Mouse (Mus musculus) E14TG2a.4 (cell line): Measurements from ENCODE around the gene Abr.

Source experiments
- H3K27me3 ChIP-seq: 2 replicates; pipeline ENCODE4 v1.6.1; 2014; ENCODE audit warnings: low read length, control low read depth; ENCODE audit not compliant: insufficient read depth
- H3K36me3 ChIP-seq: 2 replicates; pipeline ENCODE4 v1.6.1; 2014; ENCODE audit warnings: low read length, control low read depth; ENCODE audit not compliant: insufficient read depth
- H3K4me1 ChIP-seq: replicated peaks from 2 replicates; pipeline ENCODE4 v1.6.1; 2014; ENCODE audit warnings: low read depth, low read length, control low read depth
- H3K4me3 ChIP-seq: replicated peaks from 2 replicates; pipeline ENCODE4 v1.5.1; 2014; ENCODE audit warnings: mild to moderate bottlenecking, low read length
- H3K9me3 ChIP-seq: 2 replicates; pipeline ENCODE4 v1.6.1; 2014; ENCODE audit warnings: low read length, control low read depth
- CTCF ChIP-seq: conservative IDR thresholded peaks from 2 replicates; pipeline ENCODE4 v1.5.1; 2014; ENCODE audit warnings: low read length
- NANOG ChIP-seq: IDR thresholded peaks from 2 replicates; pipeline ENCODE4 v1.6.1; 2014; ENCODE audit warnings: borderline replicate concordance, low read length, mixed read lengths
- POU5F1 ChIP-seq: IDR thresholded peaks from 2 replicates; pipeline ENCODE4 v1.6.1; 2014; ENCODE audit warnings: low read length, borderline replicate concordance

Abr gene

GRCm38 (mm10) chr11:76537401-76537800 lies 84.7 kb downstream of the Abr start:
- Histone ChIP-seq H3K36me3 (no peaks in the 10 kb centered on the region), H3K4me3 (no peak overlapping the region), H3K27me3 (no peaks in the 10 kb centered on the region), H3K9me3 (no peaks in the 10 kb centered on the region), H3K4me1 (peaks cover 26% of the 10 kb centered on the region)
- TF ChIP-seq CTCF, result no peak
- TF ChIP-seq NANOG, result no peak
- TF ChIP-seq POU5F1, result no peak

- Histone ChIP-seq H3K9me3 (no peaks in the 10 kb centered on the region), H3K4me1 (peaks cover 31% of the 10 kb centered on the region), H3K4me3 (no peak overlapping the region), H3K27me3 (no peaks in the 10 kb centered on the region), H3K36me3 (no peaks in the 10 kb centered on the region)
- no peak for TF ChIP-seq NANOG
- TF ChIP-seq CTCF, result peak; percentile 98
Measured at GRCm38 (mm10) chr11:76536576-76537354, 85.3 kb downstream of the Abr start.

GRCm38 (mm10) chr11:76532001-76532400 lies 90.1 kb downstream of the Abr start:
- peaks cover 53% of the 10 kb centered on the region for H3K4me1 ChIP-seq
- H3K36me3 ChIP-seq, result no peaks in the 10 kb centered on the region
- H3K9me3 ChIP-seq, result no peaks in the 10 kb centered on the region
- H3K27me3 ChIP-seq, result no peaks in the 10 kb centered on the region
- TF ChIP-seq NANOG (no peak), POU5F1 (no peak)
- no peak overlapping the region for H3K4me3 ChIP-seq

- no peaks in the 10 kb centered on the region for H3K36me3 ChIP-seq
- H3K27me3 ChIP-seq, result no peaks in the 10 kb centered on the region
- peaks cover 45% of the 10 kb centered on the region for H3K4me1 ChIP-seq
- H3K9me3 ChIP-seq, result no peaks in the 10 kb centered on the region
- H3K4me3 ChIP-seq, result no peak overlapping the region
- TF ChIP-seq CTCF (no peak), NANOG (no peak), POU5F1 (no peak)
Measured at GRCm38 (mm10) chr11:76530966-76531678, 91.0 kb downstream of the Abr start.

GRCm38 (mm10) chr11:76530168-76530935 lies 91.8 kb downstream of the Abr start:
- H3K9me3 ChIP-seq, result no peaks in the 10 kb centered on the region
- no peak for TF ChIP-seq NANOG
- TF ChIP-seq CTCF, result no peak
- TF ChIP-seq POU5F1, result no peak
- no peak overlapping the region for H3K4me3 ChIP-seq
- H3K4me1 ChIP-seq, result peaks cover 41% of the 10 kb centered on the region
- H3K27me3 ChIP-seq, result no peaks in the 10 kb centered on the region
- no peaks in the 10 kb centered on the region for H3K36me3 ChIP-seq

GRCm38 (mm10) chr11:76529352-76530141 lies 92.6 kb downstream of the Abr start:
- no peaks in the 10 kb centered on the region for H3K36me3 ChIP-seq
- H3K27me3 ChIP-seq, result no peaks in the 10 kb centered on the region; the same call in 1 of the 2 replicates
- no peak for TF ChIP-seq CTCF
- H3K4me3 ChIP-seq, result no peak overlapping the region; the same call in 1 of the 2 replicates
- no peaks in the 10 kb centered on the region for H3K9me3 ChIP-seq
- peaks cover 36% of the 10 kb centered on the region for H3K4me1 ChIP-seq

GRCm38 (mm10) chr11:76525646-76526351 lies 96.3 kb downstream of the Abr start:
- no peaks in the 10 kb centered on the region for H3K9me3 ChIP-seq
- TF ChIP-seq NANOG (no peak), POU5F1 (no peak), CTCF (no peak)
- H3K4me1 ChIP-seq, result peaks cover 27% of the 10 kb centered on the region
- no peaks in the 10 kb centered on the region; the same call in 1 of the 2 replicates for H3K27me3 ChIP-seq
- no peak overlapping the region for H3K4me3 ChIP-seq
- no peaks in the 10 kb centered on the region for H3K36me3 ChIP-seq
